Mouse (Mus musculus): ENCODE measurements around the gene Ahrr.
A peak's percentile ranks its signal among the peaks of the same experiment; 100 is the strongest.

Ahrr gene

DNA sequence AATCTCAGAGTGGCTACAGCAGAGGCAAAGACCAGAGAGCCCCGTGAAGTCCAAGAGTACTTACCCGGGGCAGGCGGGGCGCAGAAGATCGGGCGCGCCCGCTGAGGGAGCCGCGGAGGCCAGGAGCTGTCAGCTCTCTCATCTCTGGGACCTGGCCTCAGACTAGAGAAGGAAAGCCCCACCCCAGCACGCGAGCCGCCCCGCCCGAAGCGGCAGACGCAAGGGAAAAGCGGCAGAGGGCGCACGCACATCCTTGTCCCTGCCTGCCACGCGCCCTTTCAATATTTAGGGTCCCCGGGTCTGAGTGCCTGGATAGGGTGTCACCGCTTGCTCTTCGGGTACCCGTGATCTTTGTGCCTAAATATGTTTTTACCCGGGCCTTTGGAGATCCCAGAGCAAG lies at the start of gene Ahrr:
TSS of gene Ahrr (minus strand) at position 165 of the 400 bp plus-strand sequence.
- DNase-seq: peak; percentile 80

DNA sequence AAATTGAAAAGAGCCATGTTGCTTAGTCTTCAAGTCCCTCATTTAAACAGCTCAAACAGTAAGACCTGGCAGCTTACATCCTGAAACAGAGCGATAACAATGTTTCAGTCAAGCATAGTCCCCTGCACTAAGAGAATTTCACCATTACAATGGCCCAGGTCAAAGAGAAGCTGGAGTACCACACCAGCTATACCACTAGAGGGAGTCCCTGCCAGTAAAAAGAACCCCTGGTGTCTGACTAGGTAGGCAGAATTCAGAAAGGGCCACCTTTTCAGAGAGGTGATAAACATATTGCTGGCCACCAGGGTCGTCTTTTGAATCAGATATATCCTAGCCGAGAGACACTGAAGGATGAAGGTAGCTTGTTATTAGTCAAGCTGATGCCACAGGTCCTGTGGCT lies 48.9 kb upstream of the Ahrr start:
- DNase-seq: peak; percentile 64

DNA sequence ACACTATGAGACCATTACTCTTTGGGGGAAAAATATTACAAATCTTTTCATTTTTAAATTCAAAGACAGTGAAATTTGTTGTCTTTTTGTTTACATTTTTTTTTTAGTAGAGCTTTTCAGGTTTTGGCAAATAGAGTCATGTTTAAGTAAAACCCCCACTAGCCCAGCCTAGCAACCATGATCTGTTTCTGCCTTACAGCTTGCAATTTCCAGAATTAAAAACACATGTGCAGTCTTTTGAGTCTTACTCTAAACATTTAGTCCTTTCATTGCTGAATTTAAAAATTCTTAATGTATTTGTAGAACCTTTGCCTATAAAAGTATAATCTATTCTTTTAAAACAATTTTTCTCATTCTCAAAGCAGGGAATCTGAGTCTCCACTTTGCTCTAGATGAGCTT lies 37.2 kb upstream of the Ahrr start:
- no peak for DNase-seq

DNA sequence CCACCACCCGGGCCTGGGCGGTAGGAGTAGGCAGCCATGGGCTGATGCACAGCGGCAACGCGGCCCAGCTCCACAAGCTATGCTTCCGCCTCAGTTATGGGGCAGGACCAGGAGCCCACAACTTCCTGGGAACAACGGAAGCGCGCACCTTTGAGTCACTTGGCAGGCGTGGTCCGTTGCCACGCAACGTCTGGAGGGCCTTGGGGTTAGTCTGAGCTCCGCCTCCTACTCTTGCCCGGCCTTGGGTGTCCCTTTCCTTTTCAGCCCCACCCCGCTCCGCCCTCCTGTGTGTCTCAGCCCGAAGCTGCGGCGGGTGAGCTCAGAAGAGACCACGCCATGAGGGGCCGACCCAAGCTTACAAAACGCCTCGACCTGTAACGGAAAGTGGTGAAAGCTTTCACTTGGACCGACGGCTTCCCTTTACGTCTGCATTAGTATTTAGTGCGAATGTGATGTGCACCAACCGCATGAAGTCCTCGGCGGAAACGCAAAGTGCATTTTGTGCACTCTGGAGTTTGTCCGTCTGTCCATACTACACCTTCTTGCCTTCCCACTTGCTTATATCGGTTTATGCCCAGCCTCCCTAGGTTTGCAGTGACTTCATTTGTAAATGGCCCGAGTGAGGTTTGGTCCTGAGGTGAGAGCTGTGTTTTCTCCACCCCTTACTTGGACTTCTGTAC lies 25.2 kb upstream of the Ahrr start, which contains the start of gene Pdcd6:
TSS of gene Pdcd6 (minus strand) at position 411 of the 680 bp plus-strand sequence.
- peak; percentile 88 for DNase-seq

DNA sequence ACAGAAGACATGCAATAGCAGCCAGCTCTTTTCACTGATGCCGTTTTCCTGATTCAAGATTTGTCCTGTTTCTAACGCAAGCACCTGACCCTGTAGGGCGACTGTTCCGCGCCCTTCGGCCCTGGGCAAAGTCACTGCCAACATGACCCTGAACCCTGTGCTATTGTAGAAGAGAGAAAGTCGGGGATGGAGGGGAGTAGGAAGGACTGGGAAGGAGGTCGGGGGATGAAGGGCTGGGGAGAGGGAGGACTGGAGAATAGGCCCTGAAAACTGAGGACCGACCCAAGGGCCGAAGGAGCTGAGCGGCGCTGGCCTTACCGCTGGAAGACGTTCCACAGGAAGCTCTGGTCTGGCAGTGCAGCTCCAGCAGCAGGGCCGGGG lies 24.6 kb upstream of the Ahrr start:
- DNase-seq: no peak

DNA sequence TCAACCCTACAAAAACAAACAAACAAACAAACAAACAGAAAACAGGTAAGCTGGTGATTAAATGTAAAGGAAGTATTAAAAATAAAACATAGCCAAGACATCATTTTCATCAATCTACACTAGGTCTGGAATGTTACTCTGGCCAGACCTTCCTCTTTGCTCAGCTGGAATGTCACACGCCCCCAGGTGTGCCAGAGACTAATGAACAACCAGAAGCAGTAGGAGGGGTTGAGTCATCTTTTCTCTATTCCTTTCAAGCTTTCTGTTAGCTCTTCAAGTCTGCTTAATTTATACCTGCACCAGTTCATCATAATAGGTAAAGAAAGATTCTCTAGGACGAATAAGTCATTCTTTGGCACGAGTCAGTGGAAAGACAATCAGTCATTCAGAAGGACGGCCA lies 24.3 kb upstream of the Ahrr start:
- DNase-seq: no peak

DNA sequence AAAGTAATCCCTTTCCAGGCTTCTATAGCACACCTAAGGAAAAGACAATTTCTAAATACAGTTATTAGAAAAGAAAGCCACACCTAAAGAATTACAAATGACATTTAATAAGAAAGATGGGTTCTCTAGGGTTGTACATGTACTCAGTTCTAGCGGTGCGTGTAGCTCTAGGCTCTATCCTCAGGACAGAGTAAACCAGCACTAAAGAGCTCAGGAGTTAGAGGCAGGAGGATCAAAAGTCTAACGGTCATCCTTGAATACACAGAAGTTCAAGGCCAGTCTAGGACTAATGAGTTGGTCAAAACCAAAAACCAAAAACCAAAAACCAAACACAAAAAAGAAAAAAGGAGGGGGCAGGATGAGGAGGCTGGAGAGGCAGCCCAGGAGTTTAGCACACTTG lies 22.5 kb upstream of the Ahrr start:
- no peak for DNase-seq

DNA sequence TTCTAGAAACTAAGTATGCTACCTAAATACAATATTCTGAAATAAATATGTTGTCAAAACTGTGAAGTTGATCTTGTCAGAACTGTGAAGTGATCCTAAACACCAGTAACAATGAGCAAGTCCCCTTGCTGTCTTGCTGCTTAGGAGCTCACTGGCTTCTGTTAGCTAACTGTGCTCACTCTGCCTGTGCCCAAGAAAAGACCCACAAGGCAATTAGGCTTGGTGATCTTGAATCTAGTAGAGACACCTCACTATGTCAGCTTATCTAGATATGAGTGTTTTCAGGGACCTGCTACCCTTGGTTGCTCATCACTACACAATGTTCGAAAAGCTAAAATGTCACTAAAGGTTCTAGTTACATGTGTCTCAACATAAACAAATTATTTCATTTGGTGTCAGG lies 13.6 kb upstream of the Ahrr start:
- DNase-seq: no peak

DNA sequence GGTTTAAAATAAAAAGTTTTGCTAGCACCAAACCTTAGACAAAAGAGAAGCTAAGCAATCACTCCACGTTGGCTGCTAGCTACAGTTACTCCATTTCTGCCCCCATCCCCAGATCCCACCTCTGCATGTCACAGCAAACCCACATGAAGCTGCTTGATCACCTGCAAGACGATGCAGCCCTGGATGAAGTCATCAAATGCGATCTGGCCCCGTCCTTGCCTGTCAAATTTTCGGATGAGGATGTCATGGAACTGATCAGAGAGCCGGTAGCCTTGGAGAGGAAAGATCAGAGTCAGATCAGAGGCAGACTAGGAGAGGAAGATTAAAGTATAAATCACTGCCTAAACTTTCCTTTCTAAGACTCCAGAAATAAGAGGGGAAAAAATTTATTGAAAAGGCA lies 13.2 kb upstream of the Ahrr start:
- DNase-seq: no peak

DNA sequence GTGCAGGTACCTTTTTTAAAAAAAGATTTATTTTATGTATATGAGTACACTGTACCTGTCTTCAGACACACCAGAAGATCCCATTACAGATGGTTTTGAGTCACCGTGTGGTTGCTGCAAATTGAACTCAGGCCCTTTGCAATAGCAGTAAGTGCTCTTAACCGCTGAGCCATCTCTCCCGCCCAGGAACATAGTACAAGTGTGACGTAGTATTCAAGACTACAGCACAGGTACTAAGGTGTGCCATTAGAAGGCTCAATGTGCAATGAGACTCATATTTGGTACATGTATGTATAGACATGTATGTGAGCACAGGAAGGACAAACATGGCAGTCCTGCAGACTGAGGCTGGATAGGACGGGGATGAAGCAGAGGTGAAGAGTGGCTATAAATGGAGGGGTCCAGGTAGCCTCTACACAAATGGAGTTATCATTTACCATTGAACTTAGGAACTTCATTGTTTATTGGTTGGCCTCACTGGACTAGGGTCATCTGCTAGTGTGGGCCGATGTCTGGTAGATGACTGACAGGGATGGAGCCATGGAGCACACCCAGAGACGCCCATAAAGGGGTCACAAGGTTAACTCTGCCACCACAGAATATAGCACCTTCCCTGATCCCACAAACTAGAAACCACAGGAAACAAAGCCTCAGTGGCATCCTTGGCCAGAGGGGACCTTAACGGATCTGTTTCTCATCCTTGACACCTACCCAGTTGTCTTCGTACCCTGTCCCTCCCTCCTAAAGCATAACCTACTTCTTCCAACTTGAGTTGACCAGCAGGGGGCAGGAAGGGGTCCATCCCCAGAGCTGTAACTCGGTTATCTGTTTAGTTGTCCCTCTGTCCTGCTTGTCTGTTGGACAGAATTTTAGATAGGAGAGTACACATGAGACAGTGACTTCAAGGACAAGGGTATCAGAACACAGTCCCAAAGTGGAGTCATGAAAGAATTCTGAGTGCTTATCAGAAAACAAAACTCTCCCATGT lies 10.2 kb upstream of the Ahrr start:
- DNase-seq: peak; percentile 37

DNA sequence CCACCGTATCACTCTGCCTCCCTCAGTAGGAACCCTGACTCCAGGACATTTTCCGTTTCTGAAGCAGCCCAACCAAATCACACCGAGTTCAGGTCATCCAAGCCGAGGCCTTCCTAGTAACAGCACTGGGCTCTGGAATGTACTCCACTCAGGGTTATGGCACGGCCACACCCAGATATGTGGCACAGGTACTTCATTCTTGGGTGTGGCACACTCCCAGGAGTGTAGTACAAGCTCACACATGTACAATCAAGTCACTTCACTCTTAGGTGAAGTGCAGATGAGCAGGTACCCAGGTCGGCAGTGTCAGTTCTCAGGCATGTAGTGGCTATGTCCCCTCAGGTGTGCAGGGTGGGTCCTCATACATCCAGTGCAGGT lies 9.5 kb upstream of the Ahrr start:
- no peak for DNase-seq

DNA sequence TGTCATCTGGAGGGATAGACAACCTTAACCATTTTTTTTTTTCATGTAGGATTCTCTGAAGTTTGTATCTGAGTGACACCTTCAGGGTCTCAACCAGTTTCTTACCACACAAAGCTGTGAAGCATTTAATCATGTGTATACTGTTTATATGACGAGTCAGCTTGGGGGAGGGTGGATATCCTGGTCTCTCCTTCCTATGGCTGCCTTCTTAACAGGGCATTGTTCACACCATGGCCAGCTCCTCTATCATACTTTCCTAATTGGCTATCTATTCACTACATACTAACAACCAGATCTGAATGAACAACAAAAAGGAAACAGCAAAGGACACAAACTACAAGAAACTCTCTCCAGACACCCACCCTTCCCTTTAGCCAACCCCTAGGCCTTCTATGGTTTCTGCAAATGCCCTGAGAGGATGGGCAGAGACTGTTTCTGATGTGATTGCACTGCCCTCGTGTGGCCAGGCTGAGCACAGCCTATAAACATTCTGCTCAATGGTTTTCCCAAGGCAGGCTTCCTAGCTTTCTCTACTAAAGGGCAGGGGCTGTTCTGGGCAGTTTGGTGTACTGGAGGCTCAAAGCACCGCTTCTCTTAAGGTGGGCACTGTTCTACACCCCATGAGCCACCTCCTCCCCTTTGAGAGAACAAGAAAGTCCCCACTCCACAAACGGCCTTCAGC lies 8.9 kb upstream of the Ahrr start:
- DNase-seq: peak; percentile 73

DNA sequence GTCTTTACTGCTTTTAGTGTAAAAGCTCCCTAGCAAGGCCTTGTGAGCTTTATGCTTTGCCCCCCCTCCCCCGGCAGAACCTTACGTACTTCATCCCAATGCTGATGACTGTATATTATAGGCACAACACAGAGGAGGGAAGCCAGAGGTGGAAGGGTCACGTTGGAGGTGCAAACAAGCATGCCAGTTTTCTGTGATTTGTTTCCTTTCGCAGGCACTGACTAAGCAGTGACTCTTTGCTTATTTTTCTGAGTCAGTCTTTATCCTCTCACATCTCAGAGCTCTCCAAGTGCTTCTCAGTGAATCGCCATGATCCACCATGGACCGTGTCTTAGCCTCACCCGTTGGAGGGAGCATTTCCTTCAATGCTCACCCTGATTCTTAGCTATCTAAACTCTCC lies 4.2 kb upstream of the Ahrr start:
- DNase-seq: no peak

DNA sequence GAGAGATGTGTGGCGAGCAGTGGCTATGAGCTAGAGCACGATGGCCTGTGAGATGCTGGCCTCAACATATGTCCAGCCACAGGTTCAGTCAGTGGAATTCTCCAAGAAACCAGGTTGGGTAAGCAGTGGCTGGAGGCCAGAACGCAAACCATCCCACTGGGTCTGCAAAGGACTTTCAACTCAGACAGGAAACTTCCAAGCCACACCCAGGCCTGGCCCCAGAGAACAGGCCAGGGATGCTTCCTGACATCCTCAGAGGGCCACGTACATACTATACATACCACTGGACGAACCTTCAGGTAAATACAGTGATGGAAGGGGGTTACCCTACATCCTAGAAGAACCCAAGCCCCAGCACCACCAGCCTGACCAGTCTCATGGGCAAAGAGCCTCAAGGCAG lies 2.5 kb downstream of the Ahrr start:
- no peak for DNase-seq

DNA sequence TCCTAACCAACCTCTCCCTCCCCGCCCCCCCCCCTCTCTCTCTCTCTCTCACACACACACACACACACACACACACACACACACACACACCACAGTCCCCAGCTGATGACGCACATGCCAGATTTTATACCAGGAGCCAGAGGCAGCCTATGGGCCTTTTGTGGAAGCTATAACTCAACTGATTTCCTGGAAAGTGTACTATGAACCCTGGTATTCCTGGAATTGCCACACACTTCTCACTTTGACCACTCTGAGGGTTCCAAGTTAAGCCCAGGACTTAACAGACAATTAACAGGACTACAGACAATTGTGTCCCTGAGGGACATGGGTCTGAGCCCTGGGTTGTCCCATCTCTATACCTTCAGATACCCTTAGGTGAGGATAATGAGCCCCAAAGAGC lies 9.8 kb downstream of the Ahrr start:
- DNase-seq: no peak

DNA sequence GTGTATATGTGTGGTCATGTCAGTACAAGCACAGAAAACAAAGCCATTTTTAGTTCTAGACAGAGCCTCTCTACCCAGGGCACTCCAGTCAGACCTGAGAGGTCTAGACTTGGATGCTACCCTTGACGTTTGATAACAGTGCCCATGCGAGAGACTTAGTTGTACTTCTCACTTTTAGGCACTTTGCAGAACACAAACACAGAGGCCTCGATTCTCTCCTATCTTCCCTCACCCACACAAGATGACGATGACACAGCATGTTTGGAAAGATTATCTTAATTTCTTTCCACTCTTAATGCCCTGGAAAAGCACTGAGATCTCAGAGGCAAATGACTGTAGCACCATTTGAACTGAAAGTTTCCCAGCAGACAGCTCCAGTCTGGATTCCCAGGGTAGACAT lies 16.4 kb downstream of the Ahrr start:
- no peak for DNase-seq

DNA sequence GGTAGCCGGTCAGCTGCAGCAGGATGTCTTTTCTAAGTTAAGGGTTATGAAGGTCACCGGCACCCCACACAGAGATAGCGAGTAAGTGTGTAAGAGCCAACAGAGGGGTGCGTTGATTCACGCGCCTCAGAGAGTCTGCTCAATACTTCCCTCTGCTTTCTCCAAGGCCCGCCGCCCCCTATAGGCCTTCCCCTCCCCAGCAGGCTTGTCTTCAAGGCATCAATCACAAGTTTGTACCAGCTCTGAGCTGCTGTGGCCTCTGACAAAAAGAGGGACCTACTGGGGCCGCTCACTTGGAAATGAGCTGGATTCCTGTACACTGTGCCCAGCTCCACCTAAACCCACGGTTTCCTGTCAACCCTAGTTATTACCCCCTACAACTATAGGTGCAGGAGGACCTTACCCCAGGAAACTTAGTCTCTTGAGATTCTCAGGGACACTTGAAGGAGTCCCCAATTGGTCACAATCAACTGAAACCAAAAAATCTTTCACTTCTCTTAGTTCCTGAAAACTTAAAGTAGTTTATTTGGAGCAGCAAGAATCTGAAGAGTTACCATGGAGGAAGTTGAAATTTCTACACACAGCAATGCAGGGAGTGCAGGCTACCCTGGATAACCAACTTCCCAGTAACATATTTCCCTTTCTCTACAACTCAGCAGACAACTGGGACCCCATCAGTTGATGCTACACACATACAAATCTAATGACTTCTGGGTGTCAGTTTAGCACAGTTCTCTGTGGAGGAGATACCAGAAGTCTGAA lies 31.7 kb downstream of the Ahrr start:
- DNase-seq: peak; percentile 76

DNA sequence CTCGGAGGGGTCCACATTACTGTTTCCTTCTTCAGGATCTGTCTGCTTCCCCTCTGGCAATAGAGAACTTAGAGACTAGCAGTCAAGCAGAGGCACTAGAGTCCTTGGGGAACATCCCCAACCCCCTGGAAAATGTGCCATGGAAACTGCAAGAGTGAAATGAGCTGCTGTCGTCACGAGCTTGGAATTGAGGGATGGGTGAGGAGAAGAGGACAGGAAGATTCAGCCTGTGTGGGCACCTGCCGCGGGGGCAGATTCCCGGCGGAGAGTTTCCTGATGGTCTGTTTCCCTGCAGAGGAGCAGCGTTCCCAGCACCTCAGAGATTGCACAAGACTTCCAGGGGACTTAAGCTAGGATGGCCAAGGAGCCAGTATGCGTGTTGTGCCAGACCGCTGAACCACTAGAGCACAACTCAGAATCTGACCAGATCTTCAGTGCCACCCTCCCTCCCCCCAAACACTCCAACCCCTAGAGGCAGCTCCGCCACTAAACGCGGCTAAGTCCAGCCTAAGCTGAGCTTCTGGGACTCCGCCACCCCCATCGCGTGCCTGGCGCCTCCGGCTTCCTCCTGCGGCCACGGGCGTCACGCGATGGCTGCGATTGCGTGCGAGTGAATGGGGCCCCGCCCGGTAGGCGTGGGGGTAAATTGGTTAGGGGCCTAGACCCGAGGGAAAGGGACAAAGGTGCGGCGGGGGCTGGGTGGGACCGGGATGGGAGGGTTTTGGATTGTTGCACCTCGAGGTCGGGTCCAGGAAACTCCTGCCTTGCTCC lies 32.5 kb downstream of the Ahrr start:
- peak; percentile 69 for DNase-seq

DNA sequence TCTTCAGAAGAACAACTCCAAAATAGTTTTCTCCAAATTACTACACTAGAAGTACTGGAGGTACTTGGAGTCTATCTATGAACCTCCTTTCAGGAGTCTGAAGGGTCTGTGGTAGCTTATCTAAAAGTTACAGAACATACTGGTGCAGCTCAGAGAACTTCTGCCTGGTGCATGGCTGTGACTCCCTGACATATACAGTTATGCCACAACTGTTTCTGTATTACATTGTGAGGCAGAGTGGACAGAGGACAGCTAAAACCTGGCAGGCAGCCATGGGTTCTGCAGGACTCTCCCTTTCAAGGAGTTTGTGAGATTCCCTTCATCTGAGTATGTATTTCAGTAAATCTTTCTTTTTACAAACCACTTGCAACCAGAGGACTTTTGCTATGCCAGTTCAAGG lies 45.6 kb downstream of the Ahrr start:
- no peak for DNase-seq

DNA sequence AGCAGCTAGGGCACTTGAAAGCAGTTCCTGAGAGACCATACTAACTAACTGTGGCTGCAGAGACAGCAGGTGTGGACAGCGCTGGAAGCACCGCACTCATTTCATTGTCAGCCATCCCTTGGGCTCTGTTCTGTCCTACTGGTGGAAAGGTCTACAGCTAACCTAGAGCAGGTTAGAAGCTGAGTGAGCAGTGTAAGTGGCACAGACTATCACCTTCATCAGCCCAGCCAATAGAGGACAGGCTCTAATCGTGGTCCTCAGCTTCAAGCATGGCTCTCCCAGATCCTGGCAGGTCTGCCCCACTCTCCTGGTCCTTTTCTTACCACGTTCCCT lies 46.3 kb downstream of the Ahrr start:
- no peak for DNase-seq

DNA sequence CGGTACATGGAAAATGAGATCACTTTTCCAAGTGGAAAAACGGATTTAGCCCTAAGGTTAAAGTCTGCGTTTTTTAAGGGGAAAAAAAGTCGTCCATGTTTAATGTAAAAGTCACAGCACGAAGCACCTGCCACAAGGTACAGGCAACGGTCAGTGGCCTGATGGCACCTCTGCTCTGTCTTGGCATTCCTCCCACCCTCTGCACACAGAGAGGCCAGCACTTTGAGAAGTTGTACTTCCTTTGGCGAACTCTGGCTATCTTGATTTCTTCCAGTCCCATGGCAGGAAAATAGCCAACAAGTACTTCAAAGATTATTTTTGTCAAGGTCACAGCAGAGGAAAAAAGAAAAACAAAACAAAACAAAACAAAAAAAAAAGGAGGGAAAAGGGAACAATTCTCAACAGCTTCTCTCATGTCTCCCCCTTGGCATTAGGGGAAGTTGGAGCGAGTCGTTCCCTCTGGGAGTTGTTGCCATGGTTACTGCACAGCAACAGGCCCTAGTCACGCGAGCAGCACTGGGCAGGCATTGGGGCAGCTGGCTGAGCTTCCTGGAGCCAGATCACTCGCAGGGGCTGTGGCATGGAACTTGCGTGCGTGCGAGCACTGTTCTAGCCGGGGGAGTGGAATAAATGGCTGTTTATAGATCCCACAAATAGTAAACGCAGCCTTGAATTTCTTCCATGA lies 46.8 kb downstream of the Ahrr start:
- no peak for DNase-seq

DNA sequence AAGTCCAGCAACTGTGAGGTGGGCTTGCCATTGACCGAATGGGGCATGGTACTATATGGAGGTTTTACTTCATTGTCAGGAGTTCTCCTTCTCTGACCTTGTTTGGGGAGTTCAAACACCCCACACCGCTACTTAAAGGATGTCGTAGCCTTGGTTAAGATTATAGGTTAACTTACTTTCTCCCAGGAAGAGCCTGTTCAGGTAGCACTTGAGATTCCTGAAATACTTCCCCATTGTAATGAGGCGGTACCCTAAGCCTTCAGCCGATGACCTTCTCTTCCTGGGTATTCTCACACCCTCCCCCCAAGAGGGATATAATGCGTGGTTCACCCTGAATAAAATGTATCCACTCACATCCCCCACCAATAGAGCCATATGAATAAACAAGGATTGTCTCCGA lies 54.6 kb downstream of the Ahrr start:
- DNase-seq: no peak
